Mouse (Mus musculus) kidney, embryonic 14.5 days (tissue): ENCODE results near the gene Ndufs5. TPM values are rescaled to one million over a fixed set of nuclear protein-coding genes. Genes with fewer than 3 reads are reported as not detected.

ENCODE experiments used
- ATAC-seq: fragments of 200-750 bp; cut with Nextera tagmentation; 2 replicates; pipeline ENCODE4 v1.8.0; 2017; ENCODE audit warnings: moderate number of reproducible peaks, mild to moderate bottlenecking, moderate TSS enrichment, moderate library complexity; ENCODE audit not compliant: low FRiP score, low TSS enrichment
- H3K27ac ChIP-seq: fragments of 300-500 bp; sonication (generic); 2 replicates; pipeline ENCODE4 v1.5.1; 2014; ENCODE audit warnings: low read depth, mild to moderate bottlenecking, low read length, moderate library complexity, mixed read lengths
- H3K27me3 ChIP-seq: fragments of 300-500 bp; sonication (generic); 2 replicates; pipeline ENCODE4 v1.6.1; 2014; ENCODE audit warnings: mild to moderate bottlenecking, low read length; ENCODE audit not compliant: control insufficient read depth, insufficient read depth
- H3K36me3 ChIP-seq: fragments of 300-500 bp; sonication (generic); 2 replicates; pipeline ENCODE4 v1.6.1; 2014; ENCODE audit warnings: low read length, mixed read lengths; ENCODE audit not compliant: control insufficient read depth, insufficient read depth
- H3K4me1 ChIP-seq: fragments of 300-500 bp; sonication (generic); 2 replicates; pipeline ENCODE4 v1.6.1; 2014; ENCODE audit warnings: low read length, mixed read lengths; ENCODE audit not compliant: control insufficient read depth, insufficient read depth
- H3K4me2 ChIP-seq: fragments of 300-500 bp; sonication (generic); replicated peaks from 2 replicates; pipeline ENCODE4 v1.6.1; 2014; ENCODE audit warnings: low read depth, mild to moderate bottlenecking, low read length
- H3K4me3 ChIP-seq: fragments of 300-500 bp; sonication (generic); 2 replicates; pipeline ENCODE4 v1.5.1; 2014; ENCODE audit warnings: mild to moderate bottlenecking, low read length
- H3K9ac ChIP-seq: fragments of 300-500 bp; sonication (generic); 2 replicates; pipeline ENCODE4 v1.6.1; 2014; ENCODE audit warnings: low read depth, mild to moderate bottlenecking, low read length, moderate library complexity
- H3K9me3 ChIP-seq: fragments of 300-500 bp; sonication (generic); 2 replicates; pipeline ENCODE4 v1.6.1; 2016; ENCODE audit warnings: low read length; ENCODE audit not compliant: control insufficient read depth
- WGBS: fragments of 180-500 bp; shearing (Covaris S2); extraction: QIAGEN DNeasy Blood & Tissue Kit; methylation state at CpG from one replicate; pipeline ENCODE4 v1.1.7; 2014; 5-methylcytosine and 5-hydroxymethylcytosine counted together
- polyA plus RNA-seq: library from polyadenylated mRNA; unstranded; fragments of >200 nt; fragmentation: Nextera tagmentation; extraction: Ambion mirVana; gene quantifications from 2 replicates; pipeline ENCODE4 v1.2.1, GENCODE M21; 2014

Ndufs5 gene
- polyA plus RNA-seq, 1 experiment from 2014 or later, result 321 TPM

GRCm38 (mm10) chr4:123742891-123743290 lies 24.9 kb upstream of the Ndufs5 start:
- Histone ChIP-seq H3K9me3 (no peaks in the 10 kb centered on the region), H3K27me3 (no peaks in the 10 kb centered on the region), H3K4me3 (no peak overlapping the region), H3K4me2 (no peak overlapping the region), H3K4me1 (no peaks in the 10 kb centered on the region), H3K27ac (no peak overlapping the region), H3K36me3 (peaks cover 43% of the 10 kb centered on the region), H3K9ac (no peak overlapping the region)
- ATAC-seq, result no peak
- WGBS, result 89% methylated on average over 1 of the region's 1 CpGs

GRCm38 (mm10) chr4:123738708-123739107 lies 20.7 kb upstream of the Ndufs5 start:
- ATAC-seq, result no peak
- no peaks in the 10 kb centered on the region for H3K27me3 ChIP-seq
- H3K27ac ChIP-seq, result no peak overlapping the region
- no peak overlapping the region for H3K4me3 ChIP-seq
- no peaks in the 10 kb centered on the region for H3K9me3 ChIP-seq
- WGBS, result 95% methylated on average over 4 of the region's 4 CpGs
- no peak overlapping the region for H3K4me2 ChIP-seq
- H3K36me3 ChIP-seq, result peaks cover 64% of the 10 kb centered on the region
- H3K9ac ChIP-seq, result no peak overlapping the region
- no peaks in the 10 kb centered on the region for H3K4me1 ChIP-seq

- no peaks in the 10 kb centered on the region for H3K9me3 ChIP-seq
- H3K9ac ChIP-seq, result no peak overlapping the region
- no peaks in the 10 kb centered on the region for H3K4me1 ChIP-seq
- no peaks in the 10 kb centered on the region for H3K27me3 ChIP-seq
- peaks cover 31% of the 10 kb centered on the region for H3K36me3 ChIP-seq
- H3K4me3 ChIP-seq, result no peak overlapping the region
- H3K27ac ChIP-seq, result no peak overlapping the region
- 89% methylated on average over 9 of the region's 9 CpGs for WGBS
- H3K4me2 ChIP-seq, result no peak overlapping the region
- no peak for ATAC-seq
These were observed 15.5 kb upstream of the Ndufs5 start for GRCm38 (mm10) chr4:123733532-123733931.

- Histone ChIP-seq H3K9ac (no peak overlapping the region), H3K9me3 (no peaks in the 10 kb centered on the region), H3K27me3 (no peaks in the 10 kb centered on the region), H3K27ac (no peak overlapping the region), H3K36me3 (peaks cover 25% of the 10 kb centered on the region), H3K4me1 (no peaks in the 10 kb centered on the region), H3K4me3 (no peak overlapping the region), H3K4me2 (no peak overlapping the region)
- 61% methylated on average over 2 of the region's 2 CpGs for WGBS
- no peak for ATAC-seq
These were observed 14.9 kb upstream of the Ndufs5 start for GRCm38 (mm10) chr4:123732921-123733320.

GRCm38 (mm10) chr4:123732163-123732910 lies 14.3 kb upstream of the Ndufs5 start:
- Histone ChIP-seq H3K9ac (no peak overlapping the region), H3K4me3 (no peak overlapping the region), H3K4me2 (no peak overlapping the region), H3K27me3 (no peaks in the 10 kb centered on the region), H3K27ac (no peak overlapping the region), H3K4me1 (no peaks in the 10 kb centered on the region), H3K36me3 (peaks cover 22% of the 10 kb centered on the region), H3K9me3 (no peaks in the 10 kb centered on the region)
- ATAC-seq, result no peak
- 92% methylated on average over 4 of the region's 4 CpGs for WGBS

GRCm38 (mm10) chr4:123721761-123722160 lies 3.8 kb upstream of the Ndufs5 start:
- H3K4me2 ChIP-seq, result no peak overlapping the region
- H3K9me3 ChIP-seq, result no peaks in the 10 kb centered on the region
- H3K4me1 ChIP-seq, result 0 out of 2 replicates have a peak, but pooled peaks cover 1% of the 10 kb centered on the region
- no peaks in the 10 kb centered on the region for H3K27me3 ChIP-seq
- H3K9ac ChIP-seq, result no peak overlapping the region
- no peaks in the 10 kb centered on the region for H3K36me3 ChIP-seq
- no peak overlapping the region for H3K4me3 ChIP-seq
- ATAC-seq, result no peak
- WGBS, result 93% methylated on average over 4 of the region's 4 CpGs
- no peak overlapping the region for H3K27ac ChIP-seq

- peak; percentile 48; the same call in 1 of the 2 replicates for ATAC-seq
- WGBS, result 17% methylated on average over 7 of the region's 7 CpGs
- Histone ChIP-seq H3K27ac (peak overlapping the region; percentile 26; the same call in 1 of the 2 replicates), H3K4me3 (peak overlapping the region; percentile 65), H3K36me3 (peaks cover 17% of the 10 kb centered on the region), H3K4me1 (0 out of 2 replicates have a peak, but pooled peaks cover 5% of the 10 kb centered on the region), H3K9me3 (no peaks in the 10 kb centered on the region), H3K9ac (peak overlapping the region; percentile 40; the same call in 1 of the 2 replicates), H3K27me3 (no peaks in the 10 kb centered on the region), H3K4me2 (peak overlapping the region; percentile 58)
These were observed 405 bp upstream of the Ndufs5 start for GRCm38 (mm10) chr4:123718434-123718780.

GRCm38 (mm10) chr4:123712431-123712830 lies 5.6 kb downstream of the Ndufs5 start:
- 90% methylated on average over 1 of the region's 3 CpGs for whole genome bisulfite sequencing
- ATAC-seq, result no peak
- peaks cover 23% of the 10 kb centered on the region for H3K36me3 ChIP-seq

GRCm38 (mm10) chr4:123707340-123707739 lies 10.7 kb downstream of the Ndufs5 start:
- Histone ChIP-seq H3K36me3 (peaks cover 5% of the 10 kb centered on the region; the same call in 1 of the 2 replicates), H3K9me3 (no peaks in the 10 kb centered on the region), H3K4me2 (no peak overlapping the region), H3K9ac (no peak overlapping the region), H3K27me3 (no peaks in the 10 kb centered on the region), H3K27ac (no peak overlapping the region), H3K4me3 (no peak overlapping the region), H3K4me1 (no peaks in the 10 kb centered on the region)
- WGBS, result 93% methylated on average over 5 of the region's 5 CpGs
- no peak for ATAC-seq

More at GRCm38 (mm10) chr4:123712431-123712830, 5.6 kb downstream of the Ndufs5 start:
- H3K4me1 ChIP-seq, result 0 out of 2 replicates have a peak, but pooled peaks cover 5% of the 10 kb centered on the region
- no peak overlapping the region for H3K27ac ChIP-seq
- H3K27me3 ChIP-seq, result no peaks in the 10 kb centered on the region
- H3K4me3 ChIP-seq, result no peak overlapping the region
- H3K9ac ChIP-seq, result no peak overlapping the region
- no peaks in the 10 kb centered on the region for H3K9me3 ChIP-seq
- no peak overlapping the region for H3K4me2 ChIP-seq
